Mouse (Mus musculus) forelimb bud, embryonic 11.5 days (tissue): Measurements from ENCODE around the gene Taf1a.

Experiments used
- DNase-seq: peaks from one replicate; pipeline ENCODE4 v3.0.0-alpha.2; 2012; ENCODE audit warnings: low read depth, low spot score

Gene Taf1a

GRCm38 (mm10) chr1:183414081-183414727, 25.4 kb downstream of the Taf1a start:
- no peak for DNase-seq

GRCm38 (mm10) chr1:183417873-183418272, 29.1 kb downstream of the Taf1a start, which contains the start of gene Hhipl2:
Gene Hhipl2 (plus strand): TSS chr1:183418215.
- no peak for DNase-seq

GRCm38 (mm10) chr1:183419741-183420140, 31.0 kb downstream of the Taf1a start:
- no peak for DNase-seq

- no peak for DNase-seq
Observed at GRCm38 (mm10) chr1:183420296-183420695, 31.5 kb downstream of the Taf1a start.

- no peak for DNase-seq
Observed at GRCm38 (mm10) chr1:183424100-183424499, 35.3 kb downstream of the Taf1a start.

GRCm38 (mm10) chr1:183434918-183435317, 46.1 kb downstream of the Taf1a start:
- DNase-seq, result no peak

GRCm38 (mm10) chr1:183439036-183439435, 50.3 kb downstream of the Taf1a start:
- peak; percentile 32 for DNase-seq

GRCm38 (mm10) chr1:183442015-183442774, 53.4 kb downstream of the Taf1a start:
- DNase-seq, result peak; percentile 91

- DNase-seq, result no peak
Observed at GRCm38 (mm10) chr1:183453066-183453465, 64.3 kb downstream of the Taf1a start.
